Mouse (Mus musculus) G1E (cell line): ENCODE data around the gene Trank1. TPM values are rescaled to one million over a fixed set of nuclear protein-coding genes. Genes with fewer than 3 reads are reported as not detected.

Experiments
- ATAC-seq: 2 replicates; pipeline ENCODE4 v1.8.0; 2016; ENCODE audit warnings: mild to moderate bottlenecking; ENCODE audit not compliant: insufficient number of reproducible peaks, poor library complexity, low FRiP score, severe bottlenecking; ENCODE audit errors: extremely low read depth
- DNase-seq: peaks from one replicate; pipeline ENCODE4 v3.0.0; 2012; ENCODE audit warnings: low spot score
- H3K27me3 ChIP-seq: 2 replicates; pipeline ENCODE4 v1.6.1; 2012; ENCODE audit warnings: mild to moderate bottlenecking, low read length, inconsistent platforms; ENCODE audit not compliant: insufficient read depth
- H3K36me3 ChIP-seq: replicated peaks from 2 replicates; pipeline ENCODE3; 2012; ENCODE audit warnings: mild to moderate bottlenecking, inconsistent platforms
- H3K4me1 ChIP-seq: 2 replicates; pipeline ENCODE4 v1.6.1; 2012; ENCODE audit warnings: low read depth, low read length, inconsistent platforms, mixed read lengths; ENCODE audit not compliant: insufficient read depth
- H3K4me3 ChIP-seq: 2 replicates; pipeline ENCODE4 v1.5.1; 2012; ENCODE audit warnings: low read depth, mild to moderate bottlenecking, inconsistent platforms, low read length, moderate library complexity, mixed read lengths
- H3K9me3 ChIP-seq: replicated peaks from 2 replicates; pipeline ENCODE4 v1.6.1; 2012; ENCODE audit warnings: inconsistent platforms
- CTCF ChIP-seq: IDR thresholded peaks from 2 replicates; pipeline ENCODE4 v1.5.1; 2012; ENCODE audit warnings: low read depth, low read length, inconsistent platforms, mixed read lengths
- GATA1 ChIP-seq: IDR thresholded peaks from 2 replicates; pipeline ENCODE4 v1.6.1; 2012; ENCODE audit warnings: borderline replicate concordance, low read length, inconsistent platforms, mixed read lengths
- GATA2 ChIP-seq: IDR thresholded peaks from 2 replicates; pipeline ENCODE4 v1.6.1; 2012; ENCODE audit warnings: low read depth, low read length, inconsistent platforms, borderline replicate concordance
- POLR2AphosphoS5 ChIP-seq: IDR thresholded peaks from 2 replicates; pipeline ENCODE4 v1.6.1; 2012; ENCODE audit warnings: low read depth, low read length, inconsistent platforms; ENCODE audit not compliant: insufficient replicate concordance
- TAL1 ChIP-seq: conservative IDR thresholded peaks from 2 replicates; pipeline ENCODE4 v1.6.1; 2012; ENCODE audit warnings: low read depth, low read length, inconsistent platforms, mixed read lengths
- polyA plus RNA-seq: library from polyadenylated mRNA; stranded (reverse); fragments of >175 nt; gene quantifications from 2 replicates; pipeline ENCODE4 v1.2.3, GENCODE M21; 2012
- total RNA-seq, 2 experiments: library from RNA; stranded (forward) in 1 of 2; stranded (reverse) in 1 of 2; fragments of 200-1000 nt in 1 of 2; fragments of >200 nt in 1 of 2; fragmentation: Nextera tagmentation in 1 of 2; gene quantifications; 2 replicates each; pipeline ENCODE4 v1.2.3; 2014 to 2017

The Trank1 gene
- total and polyA plus RNA-seq, 3 experiments, result 0.05 TPM; not detected in 2

GRCm38 (mm10) chr9:111333790-111334189 lies 22.3 kb downstream of the Trank1 start:
- H3K4me1 ChIP-seq, result no peaks in the 10 kb centered on the region
- no peaks in the 10 kb centered on the region for H3K27me3 ChIP-seq
- no peaks in the 10 kb centered on the region for H3K9me3 ChIP-seq
- TF ChIP-seq POLR2AphosphoS5, result no peak
- TF ChIP-seq TAL1, result no peak
- no peak for TF ChIP-seq GATA2
- TF ChIP-seq GATA1, result no peak
- no peak for TF ChIP-seq CTCF
- no peak for ATAC-seq
- no peak for DNase-seq
- no peak overlapping the region for H3K4me3 ChIP-seq
- H3K36me3 ChIP-seq, result no peaks in the 10 kb centered on the region

- Histone ChIP-seq H3K36me3 (no peaks in the 10 kb centered on the region), H3K4me3 (no peak overlapping the region), H3K27me3 (no peaks in the 10 kb centered on the region), H3K4me1 (no peaks in the 10 kb centered on the region), H3K9me3 (no peaks in the 10 kb centered on the region)
- TF ChIP-seq TAL1, result no peak
- no peak for TF ChIP-seq GATA2
- TF ChIP-seq GATA1, result no peak
- no peak for TF ChIP-seq POLR2AphosphoS5
- no peak for TF ChIP-seq CTCF
- DNase-seq, result no peak
- no peak for ATAC-seq
These were observed 23.1 kb downstream of the Trank1 start for GRCm38 (mm10) chr9:111334555-111335164.

GRCm38 (mm10) chr9:111351233-111351632 lies 39.7 kb downstream of the Trank1 start:
- Histone ChIP-seq H3K4me3 (no peak overlapping the region), H3K9me3 (no peaks in the 10 kb centered on the region), H3K36me3 (no peaks in the 10 kb centered on the region), H3K4me1 (no peaks in the 10 kb centered on the region), H3K27me3 (no peaks in the 10 kb centered on the region)
- DNase-seq (no peak), ATAC-seq (no peak)
- TF ChIP-seq CTCF (no peak), POLR2AphosphoS5 (no peak), GATA2 (no peak), TAL1 (no peak), GATA1 (no peak)

GRCm38 (mm10) chr9:111351641-111352040 lies 40.1 kb downstream of the Trank1 start:
- TF ChIP-seq TAL1, result no peak
- no peak for TF ChIP-seq CTCF
- no peak for TF ChIP-seq GATA1
- no peak for TF ChIP-seq GATA2
- TF ChIP-seq POLR2AphosphoS5, result no peak
- Histone ChIP-seq H3K9me3 (no peaks in the 10 kb centered on the region), H3K27me3 (no peaks in the 10 kb centered on the region), H3K4me1 (no peaks in the 10 kb centered on the region), H3K36me3 (no peaks in the 10 kb centered on the region), H3K4me3 (no peak overlapping the region)
- no peak for ATAC-seq
- no peak for DNase-seq

GRCm38 (mm10) chr9:111352646-111353045 lies 41.1 kb downstream of the Trank1 start:
- TF ChIP-seq GATA2 (no peak), CTCF (no peak), TAL1 (no peak), GATA1 (no peak), POLR2AphosphoS5 (no peak)
- Histone ChIP-seq H3K36me3 (no peaks in the 10 kb centered on the region), H3K4me3 (no peak overlapping the region), H3K4me1 (no peaks in the 10 kb centered on the region), H3K27me3 (no peaks in the 10 kb centered on the region), H3K9me3 (no peaks in the 10 kb centered on the region)
- DNase-seq, result no peak
- ATAC-seq, result no peak

- Histone ChIP-seq H3K4me1 (no peaks in the 10 kb centered on the region), H3K36me3 (no peaks in the 10 kb centered on the region), H3K27me3 (no peaks in the 10 kb centered on the region), H3K9me3 (no peaks in the 10 kb centered on the region), H3K4me3 (no peak overlapping the region)
- no peak for DNase-seq
- ATAC-seq, result no peak
- no peak for TF ChIP-seq GATA1
- no peak for TF ChIP-seq POLR2AphosphoS5
- TF ChIP-seq TAL1, result no peak
- TF ChIP-seq GATA2, result no peak
- no peak for TF ChIP-seq CTCF
These were observed 43.5 kb downstream of the Trank1 start for GRCm38 (mm10) chr9:111355041-111355440.
